Mouse (Mus musculus) lung, embryonic 15.5 days (tissue): ENCODE data around the gene Ablim1. TPM values are rescaled to one million over a fixed set of nuclear protein-coding genes. Genes with fewer than 3 reads are reported as not detected.

ENCODE experiments used
- ATAC-seq: fragments of 200-750 bp; cut with Nextera tagmentation; 2 replicates; pipeline ENCODE4 v1.8.0; 2017; ENCODE audit warnings: moderate number of reproducible peaks, borderline replicate concordance; ENCODE audit not compliant: low FRiP score, low TSS enrichment; ENCODE audit errors: extremely low read depth
- H3K27ac ChIP-seq: fragments of 300-500 bp; sonication (generic); 2 replicates; pipeline ENCODE4 v1.5.1; 2015; ENCODE audit warnings: moderate library complexity, mild to moderate bottlenecking, inconsistent platforms
- H3K27me3 ChIP-seq: fragments of 300-500 bp; sonication (generic); 2 replicates; pipeline ENCODE4 v1.6.1; 2015; ENCODE audit warnings: inconsistent platforms
- H3K36me3 ChIP-seq: fragments of 300-500 bp; sonication (generic); 2 replicates; pipeline ENCODE4 v1.6.1; 2015; ENCODE audit warnings: inconsistent platforms
- H3K4me1 ChIP-seq: fragments of 300-500 bp; sonication (generic); 2 replicates; pipeline ENCODE4 v1.6.1; 2015; ENCODE audit warnings: inconsistent platforms
- H3K4me2 ChIP-seq: fragments of 300-500 bp; sonication (generic); 2 replicates; pipeline ENCODE4 v1.6.1; 2015; ENCODE audit warnings: inconsistent platforms, mild to moderate bottlenecking, moderate library complexity
- H3K4me3 ChIP-seq: fragments of 300-500 bp; sonication (generic); 2 replicates; pipeline ENCODE4 v1.5.1; 2015; ENCODE audit warnings: mild to moderate bottlenecking, inconsistent platforms
- H3K9ac ChIP-seq: fragments of 300-500 bp; sonication (generic); 2 replicates; pipeline ENCODE4 v1.6.1; 2015; ENCODE audit warnings: inconsistent platforms
- H3K9me3 ChIP-seq: fragments of 300-500 bp; sonication (generic); 2 replicates; pipeline ENCODE4 v1.6.1; 2016; ENCODE audit warnings: inconsistent platforms
- WGBS: fragments of 180-500 bp; shearing (Covaris S2); methylation state at CpG from one replicate; pipeline ENCODE4 v1.1.7; 2015; 5-methylcytosine and 5-hydroxymethylcytosine counted together
- polyA plus RNA-seq: library from polyadenylated mRNA; unstranded; fragments of >200 nt; fragmentation: Nextera tagmentation; extraction: Ambion mirVana; gene quantifications from 2 replicates; pipeline ENCODE4 v1.2.1, GENCODE M21; 2015

Ablim1 gene
- polyA plus RNA-seq, 1 experiment from 2014 or later = 48.2 TPM

DNA sequence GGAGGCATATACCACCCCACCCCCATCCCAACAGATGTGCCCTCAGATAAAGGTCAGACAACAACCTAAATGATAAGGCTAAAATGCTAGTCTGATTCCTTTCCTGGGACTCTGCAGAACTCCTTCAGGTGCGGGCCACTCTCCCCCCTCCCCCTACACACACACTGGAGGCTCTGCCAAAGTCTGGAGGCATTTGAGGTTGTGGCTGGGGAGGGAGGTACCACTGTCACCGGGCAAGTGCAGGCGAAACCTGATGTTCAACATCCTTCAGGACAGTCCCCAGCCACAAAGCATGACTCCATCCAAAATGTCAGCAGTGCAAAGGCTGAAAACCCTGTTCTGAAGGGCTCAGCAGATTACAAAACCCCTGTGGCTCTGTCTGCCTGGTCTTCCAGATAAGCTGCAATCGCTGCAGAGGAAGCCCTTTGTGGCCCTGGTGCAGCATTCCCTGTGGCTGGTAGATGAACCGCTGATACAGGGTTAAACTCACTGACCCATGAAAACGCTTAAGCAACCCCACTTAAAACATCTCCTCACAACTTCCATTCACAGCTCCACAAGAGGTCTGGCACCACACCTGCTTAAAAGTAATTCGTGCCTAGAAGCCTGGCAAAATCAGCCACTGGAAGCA lies 197.7 kb downstream of the Ablim1 start:
- peak overlapping the region; percentile 46 for H3K4me3 ChIP-seq
- H3K27me3 ChIP-seq = no peaks in the 10 kb centered on the region
- peak overlapping the region; percentile 63 for H3K27ac ChIP-seq
- 11% methylated on average over 7 of the region's 7 CpGs for WGBS
- no peak for ATAC-seq
- H3K9me3 ChIP-seq = no peaks in the 10 kb centered on the region
- no peak overlapping the region; the same call in 1 of the 2 replicates for H3K9ac ChIP-seq
- peak overlapping the region; percentile 62 for H3K4me2 ChIP-seq
- H3K36me3 ChIP-seq = no peaks in the 10 kb centered on the region
- peaks cover 65% of the 10 kb centered on the region for H3K4me1 ChIP-seq

- ATAC-seq = no peak
- no peak overlapping the region for H3K9ac ChIP-seq
- no peak overlapping the region for H3K4me2 ChIP-seq
- no peaks in the 10 kb centered on the region for H3K9me3 ChIP-seq
- no peak overlapping the region for H3K4me3 ChIP-seq
- H3K27me3 ChIP-seq = no peaks in the 10 kb centered on the region
- WGBS = 52% methylated on average over 5 of the region's 5 CpGs
- no peak overlapping the region for H3K27ac ChIP-seq
- no peaks in the 10 kb centered on the region for H3K36me3 ChIP-seq
- peaks cover 70% of the 10 kb centered on the region for H3K4me1 ChIP-seq
Measured at GRCm38 (mm10) chr19:57115670-57116069, 199.0 kb downstream of the Ablim1 start.

- ATAC-seq = no peak
- WGBS = 35% methylated on average over 5 of the region's 5 CpGs
- Histone ChIP-seq H3K4me3 (no peak overlapping the region), H3K4me1 (peaks cover 70% of the 10 kb centered on the region), H3K36me3 (no peaks in the 10 kb centered on the region), H3K27ac (no peak overlapping the region), H3K27me3 (no peaks in the 10 kb centered on the region), H3K9ac (no peak overlapping the region), H3K9me3 (no peaks in the 10 kb centered on the region), H3K4me2 (no peak overlapping the region)
Measured at GRCm38 (mm10) chr19:57114951-57115350, 199.8 kb downstream of the Ablim1 start.

DNA sequence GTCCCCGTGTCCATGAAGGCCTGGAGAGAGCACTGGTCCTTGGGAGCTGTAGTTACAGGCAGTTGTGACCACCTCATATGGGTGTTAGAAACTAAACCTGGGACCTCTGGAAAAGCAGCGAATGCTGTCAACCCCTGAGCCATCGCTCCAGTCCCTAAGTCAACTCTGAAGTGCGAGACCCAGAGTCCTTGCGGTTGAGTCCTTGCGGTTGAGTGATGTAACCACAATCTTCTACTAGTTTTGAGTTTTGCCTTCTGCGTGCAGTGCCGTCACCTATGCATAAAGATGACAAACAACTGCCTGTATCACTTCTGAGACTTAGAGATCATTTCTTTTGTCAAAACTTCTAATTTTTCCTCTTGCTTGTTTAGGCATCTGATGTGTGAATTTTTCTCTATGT lies 200.7 kb downstream of the Ablim1 start:
- Histone ChIP-seq H3K27ac (no peak overlapping the region), H3K4me2 (no peak overlapping the region), H3K9me3 (no peaks in the 10 kb centered on the region), H3K4me1 (peaks cover 64% of the 10 kb centered on the region), H3K9ac (no peak overlapping the region), H3K4me3 (no peak overlapping the region), H3K36me3 (no peaks in the 10 kb centered on the region), H3K27me3 (no peaks in the 10 kb centered on the region)
- WGBS = 94% methylated on average over 8 of the region's 8 CpGs
- ATAC-seq = no peak

- Histone ChIP-seq H3K27ac (peak overlapping the region; percentile 73), H3K9ac (no peak overlapping the region), H3K36me3 (no peaks in the 10 kb centered on the region), H3K4me1 (peaks cover 61% of the 10 kb centered on the region), H3K4me2 (no peak overlapping the region), H3K27me3 (no peaks in the 10 kb centered on the region), H3K4me3 (no peak overlapping the region), H3K9me3 (no peaks in the 10 kb centered on the region)
- WGBS = 20% methylated on average over 9 of the region's 9 CpGs
- no peak for ATAC-seq
Measured at GRCm38 (mm10) chr19:57112816-57113406, 201.8 kb downstream of the Ablim1 start.

DNA sequence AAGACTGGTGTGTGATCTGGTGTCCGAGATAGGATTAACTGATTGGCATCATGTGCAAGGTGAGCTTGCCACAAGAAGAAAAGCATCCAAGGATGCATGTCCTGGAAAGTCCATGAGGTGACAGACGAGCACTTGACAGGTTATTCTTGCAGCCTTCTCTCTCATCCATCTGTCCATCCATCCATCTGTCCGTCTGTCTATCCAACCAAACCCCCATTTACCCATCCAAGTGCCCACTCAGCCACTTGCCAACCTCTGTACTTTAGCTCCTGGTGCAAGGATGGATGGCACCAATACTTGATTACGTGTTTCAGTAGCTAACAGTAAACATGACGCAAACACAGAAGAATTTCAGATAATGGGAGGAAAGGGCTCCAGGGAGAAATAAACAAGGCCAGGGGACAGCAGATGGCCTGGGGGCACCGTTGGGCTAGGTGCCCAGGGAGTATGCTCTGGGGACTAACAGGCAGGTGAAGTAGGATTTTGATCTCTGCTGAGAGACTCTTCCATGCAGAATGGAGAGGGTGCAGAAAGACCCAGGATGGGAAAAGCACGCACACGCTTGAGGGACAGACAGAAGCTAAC lies 202.4 kb downstream of the Ablim1 start:
- H3K9me3 ChIP-seq = no peaks in the 10 kb centered on the region
- peak overlapping the region; percentile 73 for H3K27ac ChIP-seq
- no peak overlapping the region for H3K4me3 ChIP-seq
- H3K4me1 ChIP-seq = peaks cover 55% of the 10 kb centered on the region
- H3K36me3 ChIP-seq = no peaks in the 10 kb centered on the region
- no peaks in the 10 kb centered on the region for H3K27me3 ChIP-seq
- no peak overlapping the region for H3K4me2 ChIP-seq
- H3K9ac ChIP-seq = no peak overlapping the region
- no peak for ATAC-seq
- 52% methylated on average over 8 of the region's 8 CpGs for WGBS

DNA sequence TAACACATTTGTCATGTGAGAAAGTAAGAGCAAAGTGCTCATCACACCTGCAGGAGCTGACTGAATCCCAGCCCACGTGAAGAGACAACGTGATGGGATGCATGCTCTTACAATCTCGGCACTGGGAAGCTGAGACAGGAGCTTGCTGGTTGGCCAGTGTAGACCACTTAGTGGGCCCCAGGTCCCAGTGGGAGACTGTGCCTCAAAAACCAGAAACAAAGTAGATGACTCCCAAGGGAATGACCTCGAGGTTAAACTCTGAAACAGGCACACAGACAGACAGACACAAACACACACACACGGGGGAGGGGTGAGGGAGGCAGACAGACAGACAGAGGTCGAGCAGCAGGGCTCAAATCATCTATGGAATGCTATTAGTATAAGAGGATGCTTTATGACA lies 203.4 kb downstream of the Ablim1 start:
- no peak overlapping the region for H3K4me2 ChIP-seq
- H3K9me3 ChIP-seq = no peaks in the 10 kb centered on the region
- WGBS = 61% methylated on average over 6 of the region's 6 CpGs
- no peak overlapping the region for H3K9ac ChIP-seq
- H3K27me3 ChIP-seq = no peaks in the 10 kb centered on the region
- peaks cover 51% of the 10 kb centered on the region for H3K4me1 ChIP-seq
- ATAC-seq = no peak
- H3K27ac ChIP-seq = no peak overlapping the region
- no peaks in the 10 kb centered on the region for H3K36me3 ChIP-seq
- H3K4me3 ChIP-seq = no peak overlapping the region

DNA sequence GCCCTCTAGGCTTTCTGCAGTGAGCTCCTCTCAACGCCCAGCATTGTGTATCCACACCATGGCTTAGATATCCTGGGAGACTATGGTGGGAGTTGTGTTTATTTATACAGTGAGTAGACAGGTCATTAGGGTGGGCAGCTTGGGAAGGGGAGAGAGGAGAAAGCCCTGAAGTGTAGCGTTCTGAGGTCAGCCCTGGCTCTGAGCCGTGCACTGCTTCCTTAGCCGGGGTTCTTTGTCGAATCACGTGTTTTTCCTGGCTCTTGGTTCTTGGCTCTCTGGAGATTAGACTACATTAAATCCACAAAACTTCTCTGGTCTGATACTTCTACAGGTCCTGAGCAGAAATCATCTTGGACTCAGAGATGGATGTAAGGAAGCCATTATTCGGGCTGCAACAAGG lies 205.1 kb downstream of the Ablim1 start:
- WGBS = 24% methylated on average over 7 of the region's 7 CpGs
- no peak for ATAC-seq
- Histone ChIP-seq H3K27me3 (no peaks in the 10 kb centered on the region), H3K36me3 (no peaks in the 10 kb centered on the region), H3K4me2 (no peak overlapping the region), H3K9ac (no peak overlapping the region), H3K27ac (no peak overlapping the region), H3K4me1 (peaks cover 42% of the 10 kb centered on the region), H3K9me3 (no peaks in the 10 kb centered on the region), H3K4me3 (no peak overlapping the region)

DNA sequence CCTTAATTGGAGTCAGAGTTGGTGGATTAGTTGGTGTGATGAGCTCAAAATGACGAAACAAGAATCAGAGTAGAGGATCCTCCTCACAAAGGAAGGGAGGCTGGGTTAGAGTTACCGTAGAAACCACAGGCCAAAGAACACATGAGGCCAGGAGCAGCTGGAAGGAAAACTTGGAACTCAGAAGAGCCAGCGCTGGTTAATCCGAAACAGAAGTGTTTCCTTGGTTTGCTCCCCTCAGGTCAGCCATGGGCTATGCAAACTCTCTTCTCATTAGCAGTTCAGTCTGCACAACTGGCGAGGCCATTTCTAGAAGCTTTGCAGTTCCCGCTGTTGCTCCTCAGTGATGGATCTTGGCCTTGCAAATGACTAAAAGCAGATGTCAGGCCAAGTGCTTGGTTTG lies 208.2 kb downstream of the Ablim1 start:
- H3K9me3 ChIP-seq = no peaks in the 10 kb centered on the region
- peaks cover 51% of the 10 kb centered on the region for H3K4me1 ChIP-seq
- H3K4me3 ChIP-seq = no peak overlapping the region
- no peak overlapping the region for H3K9ac ChIP-seq
- WGBS = 76% methylated on average over 6 of the region's 6 CpGs
- no peak overlapping the region for H3K4me2 ChIP-seq
- H3K36me3 ChIP-seq = no peaks in the 10 kb centered on the region
- no peak for ATAC-seq
- H3K27me3 ChIP-seq = no peaks in the 10 kb centered on the region
- H3K27ac ChIP-seq = no peak overlapping the region

DNA sequence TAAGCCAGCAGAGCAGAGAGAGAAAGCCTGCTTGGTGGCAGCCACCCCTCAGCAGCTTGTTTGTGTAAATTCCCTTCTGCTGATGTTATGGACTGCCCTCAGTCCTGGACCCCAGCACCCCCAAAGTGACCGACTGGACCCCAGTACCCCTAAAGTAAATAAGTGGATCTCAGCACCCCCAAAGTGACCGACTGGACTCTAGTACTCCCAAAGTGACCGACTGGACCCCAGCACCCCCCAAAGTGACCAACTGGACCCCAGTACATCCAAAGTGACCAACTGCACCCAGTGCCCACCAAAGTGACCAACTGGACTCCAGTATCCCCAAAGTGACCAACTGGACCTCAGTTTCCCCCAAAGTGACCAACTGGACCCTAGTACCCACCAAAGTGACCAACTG lies 208.7 kb downstream of the Ablim1 start:
- H3K36me3 ChIP-seq = no peaks in the 10 kb centered on the region

GRCm38 (mm10) chr19:57105156-57105555 lies 209.6 kb downstream of the Ablim1 start:
- Histone ChIP-seq H3K9me3 (no peaks in the 10 kb centered on the region), H3K4me3 (no peak overlapping the region), H3K4me1 (peaks cover 44% of the 10 kb centered on the region), H3K27me3 (no peaks in the 10 kb centered on the region), H3K27ac (no peak overlapping the region), H3K4me2 (no peak overlapping the region), H3K36me3 (no peaks in the 10 kb centered on the region), H3K9ac (no peak overlapping the region)
- WGBS = 63% methylated on average over 6 of the region's 6 CpGs
- ATAC-seq = no peak

More for the DNA sequence above, 208.7 kb downstream of the Ablim1 start:
- Histone ChIP-seq H3K4me1 (peaks cover 47% of the 10 kb centered on the region), H3K9me3 (no peaks in the 10 kb centered on the region), H3K4me3 (no peak overlapping the region), H3K4me2 (no peak overlapping the region), H3K27ac (no peak overlapping the region), H3K9ac (no peak overlapping the region), H3K27me3 (no peaks in the 10 kb centered on the region)
- WGBS = 100% methylated on average over 3 of the region's 3 CpGs
- ATAC-seq = no peak

- Histone ChIP-seq H3K36me3 (no peaks in the 10 kb centered on the region), H3K27ac (peak overlapping the region; percentile 51), H3K4me2 (no peak overlapping the region), H3K9me3 (no peaks in the 10 kb centered on the region), H3K4me1 (peaks cover 48% of the 10 kb centered on the region), H3K4me3 (no peak overlapping the region), H3K9ac (no peak overlapping the region), H3K27me3 (no peaks in the 10 kb centered on the region)
- 59% methylated on average over 5 of the region's 5 CpGs for WGBS
- ATAC-seq = no peak
Measured at GRCm38 (mm10) chr19:57104171-57104748, 210.5 kb downstream of the Ablim1 start.
